Mouse (Mus musculus) megakaryocyte, adult 5-6 weeks (primary cell): ENCODE results near the gene Dmwd. TPM values are rescaled to one million over a fixed set of nuclear protein-coding genes. Genes with fewer than 3 reads are reported as not detected.

Experiments used
- ATAC-seq: 2 replicates; pipeline ENCODE4 v1.8.0; 2016; ENCODE audit warnings: mild to moderate bottlenecking, inconsistent platforms; ENCODE audit not compliant: poor library complexity, severe bottlenecking
- total RNA-seq, 2 experiments: library from RNA; stranded (forward) in 1 of 2; stranded (reverse) in 1 of 2; fragments of 153-499, 151-499 nt in 1 of 2; fragments of 221-1000, 200-1000 nt in 1 of 2; gene quantifications; 2 replicates each; pipeline versions ENCODE4 v1.2.3 to v1.2.4; 2015 to 2017

Dmwd gene
- total RNA-seq, 2 experiments from 2014 or later = 1.3 to 6.2 TPM

DNA sequence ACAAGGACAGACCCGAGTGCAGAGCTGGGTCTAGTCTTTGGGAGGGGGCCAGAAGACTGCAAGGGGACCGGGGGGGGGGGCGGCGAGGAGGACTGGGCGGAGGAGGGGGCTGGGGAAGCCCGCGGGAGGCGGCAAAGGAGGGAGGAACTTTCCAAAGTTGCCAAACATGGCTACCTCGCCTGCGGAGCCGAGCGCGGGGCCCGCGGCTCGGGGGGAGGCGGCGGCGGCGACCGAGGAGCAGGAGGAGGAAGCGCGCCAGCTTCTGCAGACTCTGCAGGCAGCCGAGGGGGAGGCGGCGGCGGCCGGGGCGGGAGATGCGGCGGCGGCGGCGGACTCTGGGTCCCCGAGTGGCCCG, 18.4 kb downstream of the Dmwd start, which contains the start of gene Six5:
Gene Six5 (plus strand): TSS at position 124 of the 355 bp plus-strand sequence.
- no peak for ATAC-seq

DNA sequence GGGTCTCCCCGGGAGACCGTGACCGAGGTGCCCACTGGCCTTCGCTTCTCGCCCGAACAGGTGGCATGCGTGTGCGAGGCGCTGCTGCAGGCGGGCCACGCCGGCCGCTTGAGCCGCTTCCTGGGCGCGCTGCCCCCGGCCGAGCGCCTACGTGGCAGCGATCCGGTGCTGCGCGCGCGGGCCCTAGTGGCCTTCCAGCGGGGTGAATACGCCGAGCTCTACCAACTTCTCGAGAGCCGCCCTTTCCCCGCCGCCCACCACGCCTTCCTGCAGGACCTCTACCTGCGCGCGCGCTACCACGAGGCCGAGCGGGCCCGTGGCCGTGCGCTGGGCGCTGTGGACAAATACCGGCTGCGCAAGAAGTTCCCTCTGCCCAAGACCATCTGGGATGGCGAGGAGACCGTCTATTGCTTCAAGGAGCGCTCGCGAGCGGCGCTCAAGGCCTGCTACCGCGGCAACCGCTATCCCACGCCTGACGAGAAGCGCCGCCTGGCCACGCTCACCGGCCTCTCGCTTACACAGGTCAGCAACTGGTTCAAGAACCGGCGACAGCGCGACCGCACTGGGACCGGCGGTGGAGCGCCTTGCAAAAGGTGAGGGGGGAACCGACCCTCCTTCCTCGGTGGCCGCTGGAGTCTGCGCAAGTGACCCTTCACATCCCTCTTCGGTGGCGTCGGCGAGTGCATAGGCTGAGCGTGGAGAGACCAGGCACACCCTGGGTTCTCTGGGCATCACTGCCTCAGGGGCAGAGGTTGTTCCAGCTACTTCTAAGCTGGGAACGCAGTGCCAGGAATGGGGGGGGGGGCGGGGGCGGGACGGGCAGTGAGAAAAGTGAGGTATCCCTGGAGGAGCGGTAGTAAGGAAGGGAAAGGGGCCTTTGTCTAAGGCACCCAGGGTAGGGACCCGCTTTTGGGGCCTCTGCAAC, 19.1 kb downstream of the Dmwd start:
- 0 out of 2 replicates have a peak, but pooled peaks have one; percentile 7 for ATAC-seq

DNA sequence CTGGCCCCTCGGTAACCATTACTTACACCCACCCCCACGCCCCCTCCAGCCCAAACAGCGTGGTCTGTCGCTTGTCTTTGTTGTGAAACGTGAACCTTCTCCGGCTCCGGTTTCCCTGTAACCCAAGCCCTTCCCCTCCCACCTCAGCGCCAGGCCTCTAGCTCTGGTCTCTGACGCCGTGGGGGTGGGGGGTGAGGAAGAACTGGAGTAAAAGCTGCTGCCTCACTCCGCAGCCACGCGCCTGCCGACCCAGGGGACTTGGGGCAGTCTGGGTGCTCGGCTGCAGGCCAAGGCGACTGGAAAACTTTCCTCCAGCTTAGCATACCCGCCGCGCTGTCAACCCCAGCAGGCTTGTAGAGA, 19.7 kb downstream of the Dmwd start:
- ATAC-seq = no peak

DNA sequence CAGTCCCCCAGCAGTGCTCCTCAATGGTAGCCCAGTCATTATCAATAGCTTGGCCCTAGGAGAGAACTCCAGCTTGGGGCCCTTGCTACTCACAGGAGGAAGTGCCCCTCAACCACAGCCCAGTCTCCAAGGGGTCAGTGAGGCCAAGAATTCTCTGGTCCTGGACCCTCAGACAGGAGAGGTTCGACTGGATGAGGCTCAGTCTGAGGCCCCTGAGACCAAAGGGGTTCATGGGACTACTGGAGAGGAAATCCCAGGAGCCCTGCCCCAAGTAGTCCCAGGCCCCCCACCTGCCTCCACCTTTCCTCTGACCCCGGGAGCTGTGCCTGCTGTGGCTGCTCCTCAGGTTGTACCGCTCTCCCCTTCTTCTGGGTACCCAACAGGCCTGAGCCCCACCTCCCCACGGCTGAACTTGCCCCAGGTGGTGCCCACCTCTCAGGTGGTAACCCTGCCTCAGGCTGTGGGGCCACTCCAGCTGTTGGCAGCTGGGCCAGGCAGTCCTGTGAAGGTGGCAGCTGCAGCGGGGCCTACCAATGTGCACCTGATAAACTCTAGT, 20.5 kb downstream of the Dmwd start:
- ATAC-seq = no peak

DNA sequence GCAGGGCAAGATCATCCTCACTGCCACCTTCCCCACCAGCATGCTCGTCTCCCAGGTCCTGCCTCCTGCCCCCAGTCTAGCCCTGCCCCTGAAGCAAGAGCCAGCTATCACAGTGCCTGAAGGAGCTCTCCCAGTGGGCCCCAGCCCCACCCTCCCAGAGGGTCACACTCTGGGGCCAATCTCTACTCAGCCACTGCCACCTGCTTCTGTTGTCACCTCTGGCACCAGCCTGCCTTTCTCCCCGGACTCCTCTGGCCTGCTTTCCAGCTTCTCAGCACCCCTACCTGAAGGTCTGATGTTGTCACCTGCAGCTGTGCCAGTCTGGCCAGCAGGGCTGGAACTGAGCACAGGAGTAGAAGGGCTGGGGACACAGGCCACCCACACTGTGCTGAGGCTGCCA, 21.2 kb downstream of the Dmwd start:
- ATAC-seq = no peak

GRCm38 (mm10) chr7:19097863-19098262, 21.8 kb downstream of the Dmwd start:
- no peak for ATAC-seq

- no peak for ATAC-seq
Measured at GRCm38 (mm10) chr7:19098811-19099210, 22.8 kb downstream of the Dmwd start.

GRCm38 (mm10) chr7:19100290-19100689, 24.3 kb downstream of the Dmwd start:
- ATAC-seq = no peak

DNA sequence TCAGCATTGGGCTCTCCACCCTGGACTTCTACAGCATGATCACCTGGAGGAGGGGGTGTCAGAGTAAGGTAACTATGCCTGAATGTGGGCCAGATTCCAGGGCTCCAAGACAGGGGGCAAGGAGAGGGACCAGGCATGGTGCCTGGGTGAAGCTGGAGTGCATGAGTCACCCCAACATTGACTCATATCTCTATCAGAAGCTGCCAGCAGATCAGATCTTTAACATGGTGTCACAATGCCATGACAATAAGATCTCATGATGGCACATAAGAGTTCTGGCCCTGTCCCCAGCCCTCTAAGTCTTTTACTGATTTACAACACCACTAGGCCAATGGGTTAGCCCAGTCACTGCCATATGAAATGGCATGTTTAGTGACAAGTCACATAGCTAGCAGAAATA, 27.7 kb downstream of the Dmwd start:
- ATAC-seq = no peak

GRCm38 (mm10) chr7:19104486-19104885, 28.5 kb downstream of the Dmwd start:
- no peak for ATAC-seq

DNA sequence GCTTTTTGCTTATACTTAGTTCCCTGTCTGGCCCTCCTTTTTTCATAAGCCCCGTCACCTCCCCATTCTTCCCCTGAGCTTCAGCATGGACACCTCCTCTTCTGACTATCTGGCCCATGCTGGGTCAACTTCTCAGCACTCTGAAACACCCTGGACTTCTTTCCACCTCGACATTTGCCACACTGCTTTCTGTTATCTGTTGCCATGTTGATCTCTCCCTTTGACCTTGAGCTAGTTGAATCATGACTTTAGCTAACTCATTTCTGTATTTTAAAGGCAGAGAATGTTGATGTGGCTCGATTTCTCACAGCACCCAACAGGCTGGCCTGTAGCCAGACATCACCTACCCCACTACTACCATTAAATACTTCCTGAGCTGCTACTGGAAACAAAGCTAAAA, 31.4 kb downstream of the Dmwd start:
- ATAC-seq = no peak

GRCm38 (mm10) chr7:19109565-19109964, 33.5 kb downstream of the Dmwd start:
- no peak for ATAC-seq

DNA sequence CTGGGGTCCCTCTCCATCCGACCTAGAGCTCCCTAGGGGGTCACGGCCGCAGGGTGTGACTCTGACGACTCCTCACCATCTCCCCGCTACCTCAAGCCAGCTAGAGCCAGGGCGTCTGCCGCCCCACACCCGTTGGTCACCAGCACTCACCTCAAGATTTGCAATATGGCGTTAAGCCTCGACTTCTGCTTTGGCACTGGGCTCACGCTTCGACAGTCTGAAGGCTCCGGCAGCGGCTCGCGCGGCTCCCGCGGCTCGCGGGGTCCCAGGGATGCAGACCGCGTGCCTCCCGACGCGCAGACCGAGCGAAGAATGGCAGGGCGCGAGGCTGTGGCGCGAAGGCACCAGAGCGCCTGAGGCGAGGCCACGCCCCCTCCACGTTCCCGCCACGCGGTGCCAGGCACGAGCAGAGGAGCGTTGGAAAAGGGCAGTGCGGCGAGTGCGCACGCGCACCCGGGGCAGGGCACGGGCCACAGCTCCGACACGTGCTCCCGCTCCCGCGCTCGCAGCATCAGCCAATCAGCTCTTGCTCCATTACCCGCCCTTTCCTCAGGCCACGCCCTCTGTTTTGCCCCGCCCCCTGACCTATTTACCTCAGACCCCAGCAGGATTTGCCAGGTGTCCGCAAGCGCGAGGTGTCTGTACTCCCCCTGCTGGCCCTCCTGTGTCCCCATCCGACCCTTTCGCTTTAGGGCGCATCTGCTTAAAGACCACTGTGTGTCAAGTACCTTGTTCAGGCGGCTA, 42.2 kb downstream of the Dmwd start, which contains the start of gene Gm4969:
Gene Gm4969 (minus strand): TSS at position 341 of the 744 bp plus-strand sequence.
- no peak for ATAC-seq

DNA sequence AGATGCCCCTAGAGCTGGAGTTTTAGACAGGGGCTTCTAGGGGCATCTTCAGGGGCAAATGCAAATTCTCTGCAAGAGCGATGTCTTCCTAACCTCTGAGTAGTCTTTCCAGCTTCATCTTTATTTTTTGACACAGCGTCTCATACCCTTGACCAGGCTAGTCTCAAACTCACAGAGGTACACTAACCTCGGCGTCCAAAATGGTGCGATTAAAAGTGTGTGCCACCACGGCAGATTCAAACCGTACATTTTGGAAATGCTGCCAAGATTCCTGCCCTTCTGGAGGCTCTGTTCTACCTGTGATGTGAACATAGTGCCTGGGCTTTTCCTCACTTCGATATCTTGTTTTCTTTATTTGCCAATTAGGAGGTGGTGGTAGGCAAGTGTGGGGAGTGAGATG, 43.1 kb downstream of the Dmwd start:
- ATAC-seq = no peak

GRCm38 (mm10) chr7:19119631-19120429, 43.8 kb downstream of the Dmwd start, which contains the start of gene Fbxo46:
Gene Fbxo46 (plus strand): TSS chr7:19119859.
- peak; percentile 99 for ATAC-seq

DNA sequence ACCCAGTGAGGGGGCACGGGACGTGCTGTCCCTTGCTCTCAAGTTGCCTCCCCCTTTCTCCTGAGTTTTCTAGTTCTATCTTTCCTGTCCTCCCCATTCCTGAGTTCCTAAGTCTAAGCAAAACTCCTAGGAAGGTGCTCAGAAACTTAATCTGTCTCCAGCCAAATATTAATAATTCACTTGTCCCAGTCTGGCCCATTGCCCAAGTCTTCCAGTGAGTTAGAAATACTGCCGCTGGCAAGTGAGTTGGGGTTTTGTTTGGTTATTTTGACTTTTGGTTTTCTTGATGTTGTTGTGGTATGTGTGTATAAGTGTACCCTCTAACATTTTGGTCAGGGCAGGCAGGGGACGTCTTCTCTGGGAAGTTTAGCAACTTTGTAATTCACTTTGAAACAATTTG, 45.7 kb downstream of the Dmwd start:
- no peak for ATAC-seq

- no peak for ATAC-seq
Measured at GRCm38 (mm10) chr7:19124713-19125112, 48.7 kb downstream of the Dmwd start.

- no peak for ATAC-seq
Measured at GRCm38 (mm10) chr7:19127744-19128143, 51.7 kb downstream of the Dmwd start.

GRCm38 (mm10) chr7:19129396-19129795, 53.4 kb downstream of the Dmwd start:
- ATAC-seq = no peak

GRCm38 (mm10) chr7:19130657-19131056, 54.6 kb downstream of the Dmwd start:
- no peak for ATAC-seq
